Mouse (Mus musculus): ENCODE results near the gene Stat3.

GRCm38 (mm10) chr11:100974381-100974970, 35.1 kb upstream of the Stat3 start:
- TF ChIP-seq MAFK (IDR thresholded peaks at IDR 0.05; ENCODE audit: borderline replicate concordance, low read depth, low read length) = no peak
- no peak for TF ChIP-seq CTCF (IDR thresholded peaks at IDR 0.05 in 2 of 3, conservative IDR thresholded peaks at IDR 0.05 in 1 of 3; ENCODE audit: control insufficient read depth in 1 of 3, insufficient read depth in 1 of 3, low read depth in 2 of 3, low read length in 3 of 3, poor library complexity in 1 of 3, severe bottlenecking in 1 of 3)
- TF ChIP-seq RAD21 (IDR thresholded peaks at IDR 0.05; ENCODE audit: low read depth, low read length) = no peak
- no peak for TF ChIP-seq ELF1 (IDR thresholded peaks at IDR 0.05; ENCODE audit: low read depth, low read length)
- no peak for TF ChIP-seq GATA1 (IDR thresholded peaks at IDR 0.05; ENCODE audit: low read depth, low read length)
- no peak for TF ChIP-seq TBP (IDR thresholded peaks at IDR 0.05; ENCODE audit: low read depth, low read length)
- no peak for TF ChIP-seq TCF12 (IDR thresholded peaks at IDR 0.05; ENCODE audit: low read depth, low read length)
- TF ChIP-seq POLR2A (IDR thresholded peaks at IDR 0.05; ENCODE audit: control insufficient read depth in 1 of 2, insufficient read depth in 1 of 2, low read depth in 1 of 2, low read length in 2 of 2, poor library complexity in 1 of 2) = no peak
- TF ChIP-seq TAL1 (IDR thresholded peaks at IDR 0.05; ENCODE audit: low read length) = no peak
- TF ChIP-seq POLR2AphosphoS2 (IDR thresholded peaks at IDR 0.05; ENCODE audit: low read length) = no peak
- no peak for TF ChIP-seq ZMIZ1 (IDR thresholded peaks at IDR 0.05; ENCODE audit: low read depth, low read length)
- TF ChIP-seq MAZ (IDR thresholded peaks at IDR 0.05; ENCODE audit: low read depth, low read length) = no peak
- no peak for TF ChIP-seq CHD2 (IDR thresholded peaks at IDR 0.05; ENCODE audit: low read length)

Measured in MEL (cell line).